Mouse (Mus musculus) heart, postnatal 0 days (tissue): ENCODE measurements around the gene Palm2.

ENCODE experiments used
- CTCF ChIP-seq: IDR thresholded peaks from 2 replicates; pipeline ENCODE4 v1.5.1; 2016; ENCODE audit warnings: antibody characterized with exemption, control low read depth, low read depth
- EP300 ChIP-seq: IDR thresholded peaks from 2 replicates; pipeline ENCODE4 v1.6.1; 2016; ENCODE audit warnings: antibody characterized with exemption, low read depth

GRCm38 (mm10) chr4:57513241-57513933 lies 79.3 kb downstream of the Palm2 start:
- TF ChIP-seq CTCF (no peak), EP300 (no peak)
